Mouse (Mus musculus): Measurements from ENCODE around the gene Epha7. TPM values are rescaled to one million over a fixed set of nuclear protein-coding genes. Genes with fewer than 3 reads are reported as not detected.

The Epha7 gene
- total and polyA plus RNA-seq, 2 experiments from 2014 or later: 8.7 to 11.2 TPM

GRCm38 (mm10) chr4:28837669-28838068 is 24.7 kb downstream of the Epha7 start:
- Histone ChIP-seq H3K27ac (ENCODE audit: low read depth) (no peak overlapping the region), H3K4me1 (ENCODE audit: control insufficient read depth, insufficient read depth) (0 out of 2 replicates have a peak, but pooled peaks cover 4% of the 10 kb centered on the region), H3K4me2 (ENCODE audit: low read depth, low read length) (no peak overlapping the region), H3K4me3 (ENCODE audit: low read depth, low read length) (no peak overlapping the region), H3K9ac (replicated peaks; ENCODE audit: low read depth, low read length) (no peak overlapping the region), H3K27me3 (ENCODE audit: control insufficient read depth, insufficient read depth, low read length) (no peaks in the 10 kb centered on the region), H3K36me3 (replicated peaks; ENCODE audit: control insufficient read depth, insufficient read depth, low read length) (no peaks in the 10 kb centered on the region), H3K9me3 (replicated peaks; ENCODE audit: control insufficient read depth, low read length) (no peaks in the 10 kb centered on the region)
- no peak for ATAC-seq (ENCODE audit: insufficient read depth, low read depth)
- no peak for DNase-seq (ENCODE audit: low spot score)
- WGBS: 80% methylated on average over 3 of the region's 3 CpGs
- no peak for TF ChIP-seq CTCF (IDR thresholded peaks at IDR 0.05; ENCODE audit: low read depth)

DNA sequence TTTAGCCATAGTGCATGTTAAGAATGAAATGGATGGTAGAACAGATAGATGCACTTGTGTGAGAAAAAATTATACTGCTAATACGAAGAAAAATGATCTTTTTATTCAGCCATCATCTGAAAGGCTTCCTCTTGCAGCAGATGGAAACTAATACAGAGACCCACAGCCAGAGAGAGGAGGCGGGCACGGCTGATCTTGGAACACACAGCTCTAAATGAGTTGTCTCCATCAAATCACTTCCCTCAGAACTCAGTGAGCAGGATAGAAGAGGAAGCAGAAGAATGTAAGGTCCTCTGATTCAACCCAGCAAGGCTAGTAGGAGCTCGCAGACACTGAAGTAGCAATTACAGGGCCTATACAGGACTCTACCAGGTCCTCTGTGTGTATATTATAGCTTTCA is 33.4 kb downstream of the Epha7 start:
- no peak for DNase-seq (ENCODE audit: low spot score)
- H3K9ac ChIP-seq (replicated peaks; ENCODE audit: low read depth, low read length): no peak overlapping the region
- H3K27ac ChIP-seq (ENCODE audit: low read depth): no peak overlapping the region
- no peaks in the 10 kb centered on the region for H3K9me3 ChIP-seq (replicated peaks; ENCODE audit: control insufficient read depth, low read length)
- H3K4me2 ChIP-seq (ENCODE audit: low read depth, low read length): no peak overlapping the region
- WGBS: 82% methylated on average over 4 of the region's 4 CpGs
- peaks cover 9% of the 10 kb centered on the region for H3K4me1 ChIP-seq (ENCODE audit: control insufficient read depth, insufficient read depth)
- H3K27me3 ChIP-seq (ENCODE audit: control insufficient read depth, insufficient read depth, low read length): no peaks in the 10 kb centered on the region
- H3K4me3 ChIP-seq (ENCODE audit: low read depth, low read length): no peak overlapping the region
- no peaks in the 10 kb centered on the region for H3K36me3 ChIP-seq (replicated peaks; ENCODE audit: control insufficient read depth, insufficient read depth, low read length)
- ATAC-seq (ENCODE audit: insufficient read depth, low read depth): no peak
- TF ChIP-seq EP300 (IDR thresholded peaks at IDR 0.05; ENCODE audit: low read depth) (no peak), CTCF (IDR thresholded peaks at IDR 0.05; ENCODE audit: low read depth) (no peak)

DNA sequence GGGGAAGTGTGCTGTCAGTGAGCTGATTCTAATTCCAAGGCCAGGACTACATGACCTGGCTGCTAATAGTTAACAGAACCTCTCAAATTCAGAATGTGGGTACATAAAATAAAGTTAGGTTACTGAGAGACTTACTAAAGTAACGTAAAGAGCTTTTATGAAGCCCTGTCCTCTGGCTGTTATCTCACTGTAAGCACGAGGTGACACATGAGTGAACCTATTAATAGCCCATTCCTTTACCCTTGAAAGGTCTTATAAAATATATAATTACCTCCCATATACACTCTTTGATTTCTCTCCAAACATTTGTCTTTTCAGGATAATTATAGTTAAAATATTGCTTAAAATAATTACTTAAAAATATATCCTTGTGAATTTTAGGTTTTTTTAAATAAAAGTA is 37.5 kb downstream of the Epha7 start:
- H3K4me2 ChIP-seq (ENCODE audit: low read depth, low read length): no peak overlapping the region
- ATAC-seq (ENCODE audit: insufficient read depth, low read depth) (peak; percentile 69; the same call in 1 of the 2 replicates), DNase-seq (ENCODE audit: low spot score) (peak; percentile 66)
- no peaks in the 10 kb centered on the region for H3K36me3 ChIP-seq (replicated peaks; ENCODE audit: control insufficient read depth, insufficient read depth, low read length)
- H3K4me1 ChIP-seq (ENCODE audit: control insufficient read depth, insufficient read depth): peaks cover 9% of the 10 kb centered on the region
- H3K9ac ChIP-seq (replicated peaks; ENCODE audit: low read depth, low read length): no peak overlapping the region
- no peak overlapping the region for H3K4me3 ChIP-seq (ENCODE audit: low read depth, low read length)
- peak overlapping the region; percentile 69 for H3K27ac ChIP-seq (ENCODE audit: low read depth)
- no peaks in the 10 kb centered on the region for H3K9me3 ChIP-seq (replicated peaks; ENCODE audit: control insufficient read depth, low read length)
- no peaks in the 10 kb centered on the region for H3K27me3 ChIP-seq (ENCODE audit: control insufficient read depth, insufficient read depth, low read length)
- TF ChIP-seq EP300 (IDR thresholded peaks at IDR 0.05; ENCODE audit: low read depth) (0 out of 2 replicates have a peak, but pooled peaks have one; percentile 51), CTCF (IDR thresholded peaks at IDR 0.05; ENCODE audit: low read depth) (no peak)
- 24% methylated on average over 2 of the region's 2 CpGs for WGBS

DNA sequence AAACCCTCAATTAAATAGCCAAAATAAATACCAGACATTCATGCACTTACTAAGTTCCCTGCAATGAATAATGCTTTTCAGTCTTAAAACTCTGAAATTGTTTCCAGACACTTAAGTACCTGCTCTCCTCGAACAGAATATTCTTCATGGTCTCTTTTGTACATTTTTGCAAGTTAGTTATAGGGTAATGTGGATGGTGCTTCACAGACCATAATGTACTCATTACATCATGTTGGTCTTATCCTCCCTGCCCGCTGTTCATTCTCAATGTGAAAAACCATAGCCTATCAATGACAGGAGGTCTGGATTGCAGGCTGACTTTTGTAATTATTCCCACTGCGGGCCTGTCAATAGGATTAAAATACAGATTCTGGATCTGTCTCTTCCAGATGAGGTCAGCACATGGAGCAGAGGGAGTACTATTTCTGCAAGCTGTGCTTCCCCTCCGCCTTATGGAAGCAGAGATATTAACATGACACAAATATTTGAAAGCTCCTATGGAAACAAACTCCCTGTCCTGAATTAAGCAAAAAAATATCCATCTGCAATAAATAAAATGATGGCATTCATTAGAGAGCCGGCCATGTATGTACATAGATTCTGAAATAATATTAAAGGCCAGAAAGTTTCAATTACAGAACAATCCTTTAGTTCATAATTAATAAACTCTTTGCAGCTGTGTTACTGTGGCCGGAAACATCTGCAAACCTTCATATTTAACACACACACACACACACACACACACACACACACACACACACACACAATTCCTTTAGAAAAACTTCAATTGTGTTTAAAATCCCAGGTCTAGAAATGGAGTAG is 50.1 kb downstream of the Epha7 start:
- TF ChIP-seq EP300 (IDR thresholded peaks at IDR 0.05; ENCODE audit: low read depth): no peak
- no peak for TF ChIP-seq CTCF (IDR thresholded peaks at IDR 0.05; ENCODE audit: low read depth)
- H3K27me3 ChIP-seq (ENCODE audit: control insufficient read depth, insufficient read depth, low read length): no peaks in the 10 kb centered on the region
- H3K9me3 ChIP-seq (replicated peaks; ENCODE audit: control insufficient read depth, low read length): no peaks in the 10 kb centered on the region
- no peak for DNase-seq (ENCODE audit: low spot score)
- no peak overlapping the region for H3K27ac ChIP-seq (ENCODE audit: low read depth)
- H3K4me2 ChIP-seq (ENCODE audit: low read depth, low read length): no peak overlapping the region
- ATAC-seq (ENCODE audit: insufficient read depth, low read depth): no peak
- H3K4me1 ChIP-seq (ENCODE audit: control insufficient read depth, insufficient read depth): no peaks in the 10 kb centered on the region
- 72% methylated on average over 6 of the region's 6 CpGs for WGBS
- no peak overlapping the region for H3K9ac ChIP-seq (replicated peaks; ENCODE audit: low read depth, low read length)
- no peaks in the 10 kb centered on the region for H3K36me3 ChIP-seq (replicated peaks; ENCODE audit: control insufficient read depth, insufficient read depth, low read length)
- no peak overlapping the region for H3K4me3 ChIP-seq (ENCODE audit: low read depth, low read length)

DNA sequence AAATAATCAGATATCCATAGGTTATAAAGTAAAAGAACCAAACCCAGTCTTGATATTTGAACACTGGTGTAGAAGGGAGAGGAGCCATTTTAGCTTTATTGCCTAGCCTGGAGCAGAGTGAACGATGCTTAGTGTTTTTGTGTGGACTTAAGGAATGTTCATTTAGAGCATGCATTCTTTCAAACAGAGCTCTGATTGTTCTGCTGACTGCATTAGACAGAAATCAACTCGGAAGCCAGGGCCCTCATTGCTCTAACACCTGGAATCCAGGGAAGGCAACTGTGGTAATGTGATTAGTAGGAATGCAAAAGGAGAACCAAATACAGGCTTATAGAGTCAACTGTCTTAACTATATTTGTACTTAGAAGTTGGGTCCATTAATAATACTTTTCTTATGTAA is 53.5 kb downstream of the Epha7 start:
- ATAC-seq (ENCODE audit: insufficient read depth, low read depth) (no peak), DNase-seq (ENCODE audit: low spot score) (no peak)
- Histone ChIP-seq H3K9me3 (replicated peaks; ENCODE audit: control insufficient read depth, low read length) (no peaks in the 10 kb centered on the region), H3K4me2 (ENCODE audit: low read depth, low read length) (no peak overlapping the region), H3K27me3 (ENCODE audit: control insufficient read depth, insufficient read depth, low read length) (no peaks in the 10 kb centered on the region), H3K4me3 (ENCODE audit: low read depth, low read length) (no peak overlapping the region), H3K36me3 (replicated peaks; ENCODE audit: control insufficient read depth, insufficient read depth, low read length) (no peaks in the 10 kb centered on the region), H3K4me1 (ENCODE audit: control insufficient read depth, insufficient read depth) (no peaks in the 10 kb centered on the region), H3K9ac (replicated peaks; ENCODE audit: low read depth, low read length) (no peak overlapping the region), H3K27ac (ENCODE audit: low read depth) (no peak overlapping the region)
- WGBS: 37% methylated on average over 2 of the region's 2 CpGs
- TF ChIP-seq EP300 (IDR thresholded peaks at IDR 0.05; ENCODE audit: low read depth): no peak
- TF ChIP-seq CTCF (IDR thresholded peaks at IDR 0.05; ENCODE audit: low read depth): no peak

GRCm38 (mm10) chr4:28871615-28872014 is 58.7 kb downstream of the Epha7 start:
- Histone ChIP-seq H3K9me3 (replicated peaks; ENCODE audit: control insufficient read depth, low read length) (no peaks in the 10 kb centered on the region), H3K9ac (replicated peaks; ENCODE audit: low read depth, low read length) (no peak overlapping the region), H3K36me3 (replicated peaks; ENCODE audit: control insufficient read depth, insufficient read depth, low read length) (no peaks in the 10 kb centered on the region), H3K4me1 (ENCODE audit: control insufficient read depth, insufficient read depth) (no peaks in the 10 kb centered on the region), H3K4me3 (ENCODE audit: low read depth, low read length) (no peak overlapping the region), H3K27me3 (ENCODE audit: control insufficient read depth, insufficient read depth, low read length) (no peaks in the 10 kb centered on the region), H3K27ac (ENCODE audit: low read depth) (no peak overlapping the region), H3K4me2 (ENCODE audit: low read depth, low read length) (no peak overlapping the region)
- WGBS: 90% methylated on average over 11 of the region's 11 CpGs
- DNase-seq (ENCODE audit: low spot score) (no peak), ATAC-seq (ENCODE audit: insufficient read depth, low read depth) (no peak)
- TF ChIP-seq EP300 (IDR thresholded peaks at IDR 0.05; ENCODE audit: low read depth): no peak
- TF ChIP-seq CTCF (IDR thresholded peaks at IDR 0.05; ENCODE audit: low read depth): no peak

Measured in heart, postnatal 0 days (tissue).